Mouse (Mus musculus) hindbrain, embryonic 10.5 days (tissue): Measurements from ENCODE around the gene Filip1l. TPM values are rescaled to one million over a fixed set of nuclear protein-coding genes. Genes with fewer than 3 reads are reported as not detected.

Experiments used
- DNase-seq: peaks from one replicate; pipeline ENCODE4 v3.0.0-alpha.2; 2017; ENCODE audit warnings: low spot score
- H3K27ac ChIP-seq: fragments of 300-500 bp; sonication (generic); 2 replicates; pipeline ENCODE4 v1.5.1; 2016; ENCODE audit warnings: mild to moderate bottlenecking, moderate library complexity
- H3K27me3 ChIP-seq: fragments of 300-500 bp; sonication (generic); 2 replicates; pipeline ENCODE4 v1.6.1; 2016; ENCODE audit warnings: mild to moderate bottlenecking; ENCODE audit not compliant: poor library complexity, insufficient read depth, severe bottlenecking
- H3K36me3 ChIP-seq: fragments of 300-500 bp; sonication (generic); 2 replicates; pipeline ENCODE4 v1.6.1; 2016; ENCODE audit warnings: mild to moderate bottlenecking, moderate library complexity
- H3K4me1 ChIP-seq: fragments of 300-500 bp; sonication (generic); replicated peaks from 2 replicates; pipeline ENCODE4 v1.6.1; 2016; ENCODE audit warnings: mild to moderate bottlenecking
- H3K4me3 ChIP-seq: fragments of 300-500 bp; sonication (generic); 2 replicates; pipeline ENCODE4 v1.5.1; 2016; ENCODE audit warnings: mild to moderate bottlenecking, moderate library complexity
- H3K9me3 ChIP-seq: fragments of 300-500 bp; sonication (generic); 2 replicates; pipeline ENCODE4 v1.6.1; 2016; ENCODE audit warnings: mild to moderate bottlenecking, moderate library complexity
- WGBS: fragments of 180-500 bp; shearing (Covaris S2); methylation state at CpG from one replicate; pipeline ENCODE4 v1.1.7; 2016; 5-methylcytosine and 5-hydroxymethylcytosine counted together
- polyA plus RNA-seq: library from polyadenylated mRNA; unstranded; fragments of >200 nt; fragmentation: Nextera tagmentation; extraction: Ambion mirVana; gene quantifications from 2 replicates; pipeline ENCODE4 v1.2.1, GENCODE M21; 2016

Gene Filip1l
- polyA plus RNA-seq, 1 experiment from 2014 or later, result 5.8 TPM

DNA sequence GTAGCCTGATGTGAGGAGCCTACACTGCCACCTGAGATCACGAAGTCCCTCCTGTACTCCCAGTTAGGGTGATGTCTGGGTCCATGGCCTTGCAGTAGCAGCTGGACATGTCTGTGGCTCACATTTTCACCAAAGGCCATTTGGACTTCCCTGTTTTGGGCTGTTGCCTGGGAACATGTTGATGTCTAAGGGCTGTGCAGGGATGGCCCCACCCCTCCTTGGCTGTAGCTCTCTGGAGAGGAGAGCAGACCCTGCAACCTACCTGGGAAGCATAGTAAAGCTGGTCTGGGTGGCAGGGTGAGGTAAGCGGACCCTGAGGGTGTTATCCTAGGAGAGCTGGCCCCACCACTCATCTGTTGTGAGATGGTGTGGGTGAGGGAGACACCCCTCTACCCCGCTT lies 7.9 kb downstream of the Filip1l start:
- 95% methylated on average over 3 of the region's 3 CpGs for WGBS
- Histone ChIP-seq H3K27me3 (no peaks in the 10 kb centered on the region), H3K27ac (no peak overlapping the region), H3K4me3 (no peak overlapping the region), H3K36me3 (no peaks in the 10 kb centered on the region), H3K9me3 (no peaks in the 10 kb centered on the region), H3K4me1 (peaks cover 10% of the 10 kb centered on the region)
- no peak for DNase-seq

DNA sequence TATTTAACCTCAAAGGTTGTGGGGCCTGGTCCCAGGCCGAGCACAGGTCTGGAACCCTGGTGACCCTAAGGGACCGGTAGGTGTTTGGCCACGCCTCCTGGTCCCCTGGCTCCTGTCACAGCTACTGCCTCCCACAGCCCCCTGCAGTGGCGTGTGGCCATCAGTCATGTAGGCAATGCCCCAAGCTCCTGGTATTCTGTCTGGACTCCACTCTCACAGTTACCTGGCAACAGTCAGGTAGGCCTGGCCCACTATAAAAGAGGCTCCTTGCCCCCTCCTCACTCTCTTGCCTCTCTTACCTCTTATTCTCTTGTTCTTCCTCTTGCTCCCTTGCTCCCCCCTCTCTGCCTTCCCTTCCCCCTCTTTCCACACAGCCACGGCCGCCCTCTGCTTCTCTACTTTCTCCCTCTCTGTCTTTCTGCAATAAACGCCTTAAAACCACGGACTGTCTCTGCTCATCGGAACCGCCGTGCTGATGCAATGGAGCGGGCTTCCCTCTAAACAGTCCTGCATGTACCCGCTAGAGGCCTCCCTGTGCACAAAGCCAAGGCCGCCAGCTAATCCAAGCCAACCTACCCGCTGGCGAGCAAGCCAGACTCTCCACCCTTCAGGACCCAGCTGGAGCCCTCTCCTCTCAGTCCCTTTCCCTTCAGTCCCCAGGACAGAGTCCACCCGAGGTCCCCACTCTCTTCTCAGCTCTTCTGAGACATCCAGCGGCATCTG lies 9.9 kb downstream of the Filip1l start:
- DNase-seq, result peak; percentile 43
- peak overlapping the region; percentile 29; the same call in 1 of the 2 replicates for H3K4me3 ChIP-seq
- peaks cover 16% of the 10 kb centered on the region for H3K4me1 ChIP-seq
- H3K27me3 ChIP-seq, result no peaks in the 10 kb centered on the region
- WGBS, result 37% methylated on average over 18 of the region's 18 CpGs
- no peaks in the 10 kb centered on the region for H3K9me3 ChIP-seq
- H3K36me3 ChIP-seq, result no peaks in the 10 kb centered on the region
- peak overlapping the region; percentile 72 for H3K27ac ChIP-seq

DNA sequence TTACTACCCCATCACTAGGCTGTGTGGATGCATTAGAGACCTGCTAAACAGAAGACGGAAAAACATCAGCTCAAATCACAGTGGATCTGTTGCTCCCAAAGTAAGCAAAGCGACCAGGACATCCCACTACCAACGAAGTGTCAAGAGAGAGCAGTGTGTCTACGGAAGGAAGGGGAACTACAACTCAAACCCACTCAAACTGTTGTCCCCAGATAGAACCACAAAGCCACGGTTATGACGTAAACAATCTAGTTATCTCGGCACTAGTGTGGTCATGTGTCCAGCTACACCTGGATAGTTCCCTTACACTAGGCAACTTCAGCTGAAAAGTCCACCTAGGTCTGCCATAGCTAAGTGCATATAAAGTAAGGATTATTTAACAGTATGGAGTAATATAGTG lies 11.6 kb downstream of the Filip1l start:
- WGBS, result 91% methylated on average over 7 of the region's 7 CpGs
- no peaks in the 10 kb centered on the region for H3K36me3 ChIP-seq
- no peaks in the 10 kb centered on the region for H3K9me3 ChIP-seq
- DNase-seq, result no peak
- no peaks in the 10 kb centered on the region for H3K27me3 ChIP-seq
- no peak overlapping the region for H3K27ac ChIP-seq
- H3K4me1 ChIP-seq, result peaks cover 16% of the 10 kb centered on the region
- no peak overlapping the region for H3K4me3 ChIP-seq

DNA sequence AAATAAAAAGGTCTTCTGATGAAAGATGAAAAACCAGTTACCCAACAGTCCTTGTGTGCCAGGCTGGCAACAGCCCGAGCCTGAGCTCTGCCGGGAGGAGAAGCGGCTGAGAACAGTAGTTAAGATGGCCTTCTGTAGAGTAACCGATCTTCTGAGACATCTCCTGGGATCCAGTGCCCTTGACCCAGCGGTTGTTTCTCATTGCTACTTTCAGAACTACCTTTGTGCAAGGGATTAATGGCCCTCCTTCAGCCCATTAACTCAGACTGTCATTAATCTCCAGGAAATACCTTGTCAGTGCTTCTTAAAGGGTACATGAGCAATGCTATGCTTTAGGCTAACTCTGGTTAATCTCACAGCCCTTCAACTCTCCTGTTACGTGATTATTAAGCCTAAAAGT lies 13.2 kb downstream of the Filip1l start:
- no peak for DNase-seq
- WGBS, result 80% methylated on average over 6 of the region's 6 CpGs
- H3K27me3 ChIP-seq, result no peaks in the 10 kb centered on the region
- H3K9me3 ChIP-seq, result no peaks in the 10 kb centered on the region
- no peak overlapping the region for H3K27ac ChIP-seq
- peaks cover 24% of the 10 kb centered on the region for H3K4me1 ChIP-seq
- H3K4me3 ChIP-seq, result no peak overlapping the region
- no peaks in the 10 kb centered on the region for H3K36me3 ChIP-seq

DNA sequence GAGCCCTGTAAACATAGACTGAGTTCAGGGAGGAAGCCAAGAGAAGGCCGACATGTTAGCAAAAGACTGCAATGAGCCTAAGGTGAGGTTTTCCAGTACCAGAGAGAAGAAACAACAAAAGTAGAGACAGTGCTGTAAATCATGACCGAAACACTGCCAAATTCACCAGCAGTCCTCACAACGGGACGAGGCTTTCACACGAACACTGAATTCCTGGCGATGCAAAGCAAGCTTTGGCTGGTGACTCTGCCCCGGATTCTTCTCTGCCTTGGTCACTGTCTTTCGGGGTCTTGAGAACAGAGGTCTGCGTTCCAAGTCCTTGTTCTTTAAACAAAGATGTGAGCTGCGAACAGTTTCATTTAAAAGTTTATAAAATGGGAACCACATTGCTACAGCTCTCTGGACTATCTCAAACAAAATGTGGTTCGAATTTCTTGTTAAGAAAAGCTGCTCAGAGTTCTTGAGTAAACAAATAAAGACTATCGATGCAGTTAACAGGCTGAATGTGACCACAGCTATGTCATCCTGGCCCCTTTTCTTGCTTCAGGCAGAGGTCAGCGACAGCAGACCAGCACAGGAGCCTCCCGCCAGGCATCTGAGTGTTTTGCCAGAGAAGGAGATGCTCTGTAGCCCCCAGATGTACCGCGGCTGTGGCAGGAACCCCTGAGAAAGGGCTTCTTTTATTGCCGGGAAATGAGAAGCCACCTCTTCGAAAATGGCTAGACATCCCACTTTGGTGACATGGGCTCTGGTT lies 14.2 kb downstream of the Filip1l start:
- Histone ChIP-seq H3K4me1 (peaks cover 24% of the 10 kb centered on the region), H3K36me3 (no peaks in the 10 kb centered on the region), H3K27ac (no peak overlapping the region), H3K27me3 (no peaks in the 10 kb centered on the region), H3K9me3 (no peaks in the 10 kb centered on the region), H3K4me3 (no peak overlapping the region)
- 68% methylated on average over 18 of the region's 18 CpGs for WGBS
- DNase-seq, result no peak

DNA sequence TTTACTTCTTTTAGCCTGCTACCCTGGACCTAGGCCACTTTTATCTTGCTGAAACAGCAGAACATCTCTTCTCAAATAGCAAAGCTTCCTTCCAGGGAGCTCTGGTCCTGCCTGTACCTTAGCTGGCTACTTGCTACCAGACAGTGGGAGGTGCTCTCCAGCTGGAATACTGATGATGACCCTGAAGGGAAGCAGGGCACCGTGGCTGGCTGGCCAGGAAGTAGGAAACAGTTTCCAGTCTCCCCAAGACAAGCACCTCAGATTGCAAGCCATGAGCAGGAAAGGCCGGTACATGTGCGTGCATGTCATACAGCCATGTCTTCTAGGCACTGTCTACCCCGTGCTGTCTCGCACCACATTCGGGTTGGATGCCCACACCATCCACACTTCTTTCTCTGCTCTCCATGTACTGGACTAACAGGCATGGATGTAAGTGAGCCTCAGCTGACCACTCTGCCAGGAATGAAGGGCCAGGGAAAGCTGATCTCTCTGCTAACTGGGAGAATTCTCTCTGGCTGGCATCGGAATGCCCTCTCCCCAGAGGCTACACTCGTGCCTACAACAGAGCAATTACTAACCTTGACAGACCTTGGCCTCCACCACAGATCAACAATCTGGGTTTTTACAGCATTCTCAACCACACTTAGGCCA lies 17.1 kb downstream of the Filip1l start:
- H3K4me1 ChIP-seq, result peaks cover 14% of the 10 kb centered on the region
- H3K36me3 ChIP-seq, result no peaks in the 10 kb centered on the region
- H3K27me3 ChIP-seq, result no peaks in the 10 kb centered on the region
- no peaks in the 10 kb centered on the region for H3K9me3 ChIP-seq
- no peak overlapping the region for H3K4me3 ChIP-seq
- WGBS, result 86% methylated on average over 8 of the region's 8 CpGs
- DNase-seq, result no peak
- H3K27ac ChIP-seq, result peak overlapping the region; percentile 35; the same call in 1 of the 2 replicates

DNA sequence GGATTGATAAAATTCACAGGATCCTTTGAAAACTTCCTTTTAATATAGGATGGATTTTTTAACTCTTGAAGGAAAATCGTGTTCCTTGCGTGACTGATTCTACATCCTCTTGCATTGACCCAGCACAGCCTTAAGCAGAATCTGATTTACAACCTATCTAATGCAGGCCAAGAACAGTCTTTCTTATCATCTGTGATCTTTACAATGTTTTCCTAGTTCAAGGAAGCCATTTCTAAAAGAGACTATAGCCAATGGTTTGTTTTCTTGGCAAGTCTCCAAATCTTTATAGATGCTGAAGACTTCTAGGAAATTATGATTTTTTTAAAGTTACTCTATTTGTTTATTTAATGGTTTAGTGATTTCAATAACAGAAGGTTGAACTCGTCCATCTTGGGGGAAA lies 19.3 kb downstream of the Filip1l start:
- Histone ChIP-seq H3K4me1 (peaks cover 11% of the 10 kb centered on the region), H3K4me3 (no peak overlapping the region), H3K9me3 (no peaks in the 10 kb centered on the region), H3K36me3 (no peaks in the 10 kb centered on the region), H3K27ac (no peak overlapping the region), H3K27me3 (no peaks in the 10 kb centered on the region)
- DNase-seq, result no peak
- WGBS, result 90% methylated on average over 3 of the region's 3 CpGs

DNA sequence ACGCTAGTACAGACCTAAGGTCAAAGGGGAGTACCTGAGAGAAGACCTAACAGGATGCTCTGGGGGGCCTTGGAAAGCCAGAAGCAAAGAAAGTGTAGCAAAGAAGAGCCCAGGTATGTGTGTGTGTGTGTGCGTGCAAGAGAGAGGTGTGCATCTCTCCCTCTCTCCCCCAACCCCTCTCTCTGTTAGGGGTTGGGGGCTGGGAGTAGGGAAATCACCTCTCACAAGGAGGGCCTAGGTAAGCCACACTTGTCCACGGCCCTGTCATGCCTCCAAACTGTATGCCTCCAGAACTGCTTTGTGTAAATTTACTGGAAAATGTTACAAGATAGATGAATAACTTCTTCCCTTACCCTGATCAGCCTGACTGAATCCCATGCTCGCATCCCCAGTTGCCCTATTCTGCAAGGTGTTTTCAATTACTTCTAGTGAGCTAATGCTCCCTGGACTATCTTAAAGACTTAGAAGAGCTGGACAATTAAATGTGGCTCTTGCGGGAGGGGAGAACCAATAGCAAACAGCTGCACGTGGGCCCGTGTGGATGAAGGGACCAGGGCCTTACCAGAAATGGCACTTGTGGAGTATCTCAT lies 22.4 kb downstream of the Filip1l start:
- Histone ChIP-seq H3K4me3 (no peak overlapping the region), H3K36me3 (no peaks in the 10 kb centered on the region), H3K4me1 (no peaks in the 10 kb centered on the region), H3K27ac (no peak overlapping the region), H3K9me3 (no peaks in the 10 kb centered on the region), H3K27me3 (no peaks in the 10 kb centered on the region)
- no peak for DNase-seq
- WGBS, result 89% methylated on average over 7 of the region's 7 CpGs

DNA sequence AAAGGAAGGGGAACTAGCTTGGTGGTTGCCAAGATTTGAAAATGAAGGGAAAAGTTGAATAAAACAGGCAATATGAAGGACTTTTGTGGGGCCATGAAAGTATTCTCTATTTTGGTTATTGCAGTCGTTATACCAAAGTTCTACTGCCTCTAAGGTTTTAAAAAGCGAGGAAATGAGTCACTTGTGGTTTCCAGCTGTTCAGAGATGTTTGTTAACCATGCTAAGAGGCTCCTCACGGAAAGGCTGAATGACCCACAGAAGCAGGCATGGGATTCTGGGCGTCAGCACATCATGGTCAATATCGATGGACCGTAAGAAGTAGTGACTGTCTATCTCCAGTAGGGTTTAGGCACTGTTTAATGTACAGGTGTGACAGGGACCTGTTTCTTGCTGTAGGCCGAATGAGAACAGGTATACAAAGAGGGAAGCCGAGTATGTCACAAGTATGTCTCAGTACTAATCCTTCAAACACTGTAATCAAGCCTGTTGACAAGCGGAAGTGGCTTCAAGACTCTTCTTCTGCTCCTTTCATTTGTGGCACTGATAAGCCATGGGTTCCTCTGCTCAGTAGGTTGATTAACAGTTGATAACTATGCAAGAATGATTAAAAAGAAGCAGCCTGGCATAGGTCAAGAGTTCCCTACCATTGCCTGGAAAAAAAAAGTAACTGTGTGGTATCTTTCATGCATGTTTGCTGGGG lies 25.9 kb downstream of the Filip1l start:
- Histone ChIP-seq H3K27me3 (no peaks in the 10 kb centered on the region), H3K9me3 (no peaks in the 10 kb centered on the region), H3K36me3 (no peaks in the 10 kb centered on the region), H3K4me3 (no peak overlapping the region), H3K27ac (no peak overlapping the region), H3K4me1 (no peaks in the 10 kb centered on the region)
- DNase-seq, result no peak
- WGBS, result 89% methylated on average over 9 of the region's 9 CpGs

DNA sequence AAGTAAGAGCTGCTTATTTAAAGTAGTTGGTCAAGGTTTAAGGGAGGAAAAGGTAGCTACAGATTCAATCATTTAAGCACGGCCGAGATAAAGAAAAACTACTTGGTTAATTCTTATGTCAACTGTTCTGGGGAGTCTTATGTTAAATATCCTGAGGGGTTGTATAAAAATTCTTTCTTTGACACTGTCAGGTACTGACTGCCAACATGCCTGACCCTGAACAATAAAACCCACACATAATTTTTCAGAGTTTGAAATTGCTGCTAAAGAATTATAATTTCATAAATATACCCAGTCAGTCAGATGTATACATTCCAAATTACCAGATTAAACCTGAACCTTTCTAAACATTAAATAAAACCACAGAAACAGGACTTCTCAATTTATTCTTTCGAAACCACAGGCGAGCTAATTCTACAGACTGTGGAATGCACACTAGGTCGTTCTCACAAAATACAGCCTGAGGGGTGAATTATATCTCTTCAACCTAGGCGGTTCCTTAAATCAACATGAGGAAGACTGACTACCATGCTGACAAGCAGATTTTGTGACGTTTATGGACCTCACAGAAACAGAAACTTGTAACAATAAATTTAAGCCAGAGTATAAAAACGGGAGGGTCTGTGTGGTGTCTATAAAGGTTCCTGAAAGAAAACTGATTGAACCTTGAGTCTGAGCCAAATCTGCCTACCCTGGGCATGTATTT lies 30.5 kb downstream of the Filip1l start:
- WGBS, result 81% methylated on average over 8 of the region's 8 CpGs
- no peaks in the 10 kb centered on the region for H3K4me1 ChIP-seq
- DNase-seq, result no peak
- H3K27me3 ChIP-seq, result no peaks in the 10 kb centered on the region
- H3K27ac ChIP-seq, result no peak overlapping the region
- no peaks in the 10 kb centered on the region for H3K9me3 ChIP-seq
- H3K4me3 ChIP-seq, result no peak overlapping the region
- H3K36me3 ChIP-seq, result no peaks in the 10 kb centered on the region

DNA sequence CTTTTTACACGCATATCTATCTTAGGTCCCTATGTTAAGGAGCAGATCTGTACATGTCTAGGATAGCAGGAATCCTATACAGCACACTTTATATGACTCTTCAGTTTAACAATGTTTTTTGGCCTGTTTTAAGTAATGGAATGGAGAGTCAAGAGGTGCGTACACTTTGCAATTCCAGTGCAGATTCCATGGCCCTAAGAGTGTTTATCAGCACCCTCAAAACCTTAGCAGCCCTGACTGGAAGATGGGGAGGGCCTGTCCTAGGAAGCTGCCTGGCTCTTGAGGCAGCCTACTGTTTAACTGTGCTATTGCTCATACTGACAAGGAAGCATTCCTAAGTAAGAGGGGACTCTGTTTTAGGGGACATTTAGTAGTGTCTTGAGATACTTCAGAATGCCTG lies 31.4 kb downstream of the Filip1l start:
- no peaks in the 10 kb centered on the region for H3K4me1 ChIP-seq
- 97% methylated on average over 2 of the region's 2 CpGs for WGBS

More for the DNA sequence above, 31.4 kb downstream of the Filip1l start:
- no peak for DNase-seq
- Histone ChIP-seq H3K36me3 (no peaks in the 10 kb centered on the region), H3K4me3 (no peak overlapping the region), H3K27me3 (no peaks in the 10 kb centered on the region), H3K27ac (no peak overlapping the region), H3K9me3 (no peaks in the 10 kb centered on the region)
